Mouse (Mus musculus) monocyte, adult 59 days (primary cell): ENCODE measurements around the gene Krt18. TPM values are rescaled to one million over a fixed set of nuclear protein-coding genes. Genes with fewer than 3 reads are reported as not detected.

Experiments used
- total RNA-seq, 2 experiments: library from RNA; stranded (reverse); gene quantifications; one replicate each; pipeline ENCODE4 v1.2.4; 2023

Krt18 gene
- not detected for total RNA-seq

DNA sequence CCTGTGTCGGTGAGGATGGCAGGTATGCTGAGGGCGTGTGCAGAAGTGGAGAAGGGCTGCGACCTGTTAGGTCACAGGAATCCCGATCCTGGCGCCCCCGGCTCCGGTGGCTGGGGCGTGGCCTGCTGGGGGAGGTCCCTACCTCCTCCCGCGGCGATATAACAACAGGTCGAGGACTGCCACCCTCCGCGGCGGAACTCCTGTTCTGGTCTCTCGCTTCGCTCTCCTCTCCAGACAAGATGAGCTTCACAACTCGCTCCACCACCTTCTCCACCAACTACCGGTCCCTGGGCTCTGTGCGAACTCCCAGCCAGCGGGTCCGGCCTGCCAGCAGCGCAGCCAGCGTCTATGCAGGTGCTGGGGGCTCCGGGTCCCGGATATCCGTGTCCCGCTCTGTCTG, at the start of gene Krt18:
Gene Krt18 (plus strand): TSS at position 141 of the 400 bp plus-strand sequence.

DNA sequence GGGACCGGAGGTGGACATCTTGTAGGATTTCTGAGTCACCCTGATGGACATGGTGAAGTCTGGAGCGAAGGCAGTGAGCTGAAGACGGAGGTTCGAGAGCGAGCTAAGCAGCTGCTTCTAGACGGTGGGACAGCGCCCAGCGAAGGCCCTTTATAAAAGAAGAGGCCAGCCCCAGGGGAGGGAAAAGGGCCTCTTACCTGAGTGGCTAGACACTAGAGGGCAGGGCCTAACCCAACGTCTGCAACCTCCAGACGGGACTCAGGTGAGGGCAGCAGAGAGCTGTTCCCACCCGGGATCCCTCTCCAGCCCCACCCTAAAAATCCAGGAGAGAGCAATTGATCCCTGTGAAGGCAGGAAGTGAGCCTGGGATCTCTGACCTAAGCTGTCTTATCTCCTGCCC, 23.8 kb upstream of the Krt18 start, which contains the start of gene Krt8:
Gene Krt8 (minus strand): TSS at position 294 of the 400 bp plus-strand sequence.

DNA sequence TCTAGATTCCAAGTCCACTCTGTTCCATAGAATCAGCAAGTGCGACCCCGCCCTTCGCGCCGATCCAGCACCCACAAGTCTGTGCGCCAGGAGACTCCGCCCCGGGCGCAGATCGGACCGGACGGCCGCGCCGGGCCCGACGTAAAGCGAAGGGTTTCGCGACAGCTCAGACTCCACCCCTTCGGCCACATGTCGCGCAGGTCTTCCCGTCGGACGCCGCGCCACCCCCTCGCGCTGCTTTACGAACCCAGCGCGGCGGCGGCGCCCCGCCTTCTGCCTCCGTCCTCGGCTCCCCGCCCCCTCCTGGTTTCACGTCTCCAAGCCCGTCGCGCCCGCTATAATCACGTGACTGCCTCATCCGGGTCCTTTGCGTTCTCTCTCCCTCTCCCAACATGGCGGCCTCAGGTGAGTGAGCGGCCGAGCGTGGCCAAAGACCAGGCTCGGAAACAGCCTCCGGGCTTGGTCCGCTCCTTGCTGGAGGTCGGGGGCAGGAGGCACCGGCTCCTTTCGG, 45.6 kb downstream of the Krt18 start, which contains the start of gene Eif4b:
Gene Eif4b (plus strand): TSS at position 215 of the 511 bp plus-strand sequence.

Other genes starting within 250 kb of the Krt18 start
- gene Krt72, start 241.7 kb upstream of the Krt18 start, total RNA-seq: not detected
- not detected for gene Krt73, start 225.8 kb upstream of the Krt18 start, total RNA-seq
- gene Krt2, start 210.0 kb upstream of the Krt18 start, total RNA-seq: not detected
- not detected for gene Krt1, start 177.4 kb upstream of the Krt18 start, total RNA-seq
- gene Krt77, start 158.5 kb upstream of the Krt18 start, total RNA-seq: not detected
- gene Krt76, start 135.3 kb upstream of the Krt18 start, total RNA-seq: not detected
- not detected for gene Krt4, start 103.4 kb upstream of the Krt18 start, total RNA-seq
- gene Krt79, start 87.9 kb upstream of the Krt18 start, total RNA-seq: not detected
- gene Krt78, start 73.9 kb upstream of the Krt18 start, total RNA-seq: not detected
- under 1 TPM in 1 of 2 experiments, not detected in 1; 0.36 TPM for gene Krt8, start 23.7 kb upstream of the Krt18 start, total RNA-seq
- 100 to 1,000 TPM; 224 to 241 TPM for gene Eif4b, start 45.6 kb downstream of the Krt18 start, total RNA-seq
- gene Tns2, start 72.2 kb downstream of the Krt18 start, total RNA-seq: 1 to 10 TPM in 1 of 2 experiments, under 1 TPM in 1; 0.82 to 1.5 TPM
- gene Spryd3, start 108.1 kb downstream of the Krt18 start, total RNA-seq: 10 to 100 TPM; 23.5 to 24.4 TPM
- 1 to 10 TPM; 1.3 to 2.7 TPM for gene Igfbp6, start 116.2 kb downstream of the Krt18 start, total RNA-seq
- gene Soat2, start 122.3 kb downstream of the Krt18 start, total RNA-seq: 1 to 10 TPM in 1 of 2 experiments, under 1 TPM in 1; 0.70 to 1.4 TPM
- 10 to 100 TPM; 81.6 to 82.5 TPM for gene Zfp740, start 175.1 kb downstream of the Krt18 start, total RNA-seq
- 10 to 100 TPM; 23.0 to 29.3 TPM for gene Csad, start 176.5 kb downstream of the Krt18 start, total RNA-seq
- gene Itgb7, start 203.8 kb downstream of the Krt18 start, total RNA-seq: 100 to 1,000 TPM; 452 to 480 TPM
- 10 to 100 TPM; 92.1 to 98.7 TPM for gene Rarg, start 229.3 kb downstream of the Krt18 start, total RNA-seq
- gene Gm9918, start 242.4 kb downstream of the Krt18 start, total RNA-seq: not detected